Mouse (Mus musculus): ENCODE measurements around the gene Aph1a. TPM values are rescaled to one million over a fixed set of nuclear protein-coding genes. Genes with fewer than 3 reads are reported as not detected.
A peak's percentile ranks its signal among the peaks of the same experiment; 100 is the strongest.
"Not testable (repeated sequence)": the region's sequence is repeated elsewhere in the genome, so short reads cannot be mapped to it uniquely, and the experiment has no call there.

Aph1a gene
- polyA plus RNA-seq, 1 experiment = 17.6 TPM

DNA sequence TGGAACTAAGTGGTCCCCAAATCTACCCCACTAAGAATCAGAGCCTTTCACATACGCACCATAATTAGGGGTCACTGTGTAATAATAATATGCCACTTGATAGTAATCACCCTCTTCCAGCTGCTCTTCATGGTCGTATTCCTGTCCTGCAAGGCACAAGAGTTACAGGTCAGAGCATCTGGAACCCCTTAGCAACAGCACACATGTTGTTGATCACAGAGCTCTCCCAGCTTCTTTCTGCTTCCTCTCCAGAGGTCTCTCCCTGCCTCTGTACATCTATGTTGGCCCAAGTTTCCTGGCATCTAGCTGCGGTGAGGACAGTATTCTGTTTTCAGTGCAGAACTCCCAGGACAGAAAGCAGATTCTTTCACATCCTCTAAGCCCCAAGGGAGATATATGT is 4.1 kb upstream of the Aph1a start:
- Histone ChIP-seq H3K27ac (ENCODE audit: control insufficient read depth, insufficient read depth, low read depth, low read length) (no peak overlapping the region), H3K36me3 (ENCODE audit: control insufficient read depth, insufficient read depth, low read length) (no peaks in the 10 kb centered on the region), H3K4me1 (ENCODE audit: control insufficient read depth, insufficient read depth, low read length) (0 out of 2 replicates have a peak, but pooled peaks cover 2% of the 10 kb centered on the region), H3K4me3 (ENCODE audit: control insufficient read depth, low read depth, low read length) (no peak overlapping the region), H3K27me3 (ENCODE audit: control insufficient read depth, insufficient read depth, low read length) (no peaks in the 10 kb centered on the region)
- no peak for TF ChIP-seq POLR2A (IDR thresholded peaks at IDR 0.05; ENCODE audit: control insufficient read depth, low read depth, low read length)

DNA sequence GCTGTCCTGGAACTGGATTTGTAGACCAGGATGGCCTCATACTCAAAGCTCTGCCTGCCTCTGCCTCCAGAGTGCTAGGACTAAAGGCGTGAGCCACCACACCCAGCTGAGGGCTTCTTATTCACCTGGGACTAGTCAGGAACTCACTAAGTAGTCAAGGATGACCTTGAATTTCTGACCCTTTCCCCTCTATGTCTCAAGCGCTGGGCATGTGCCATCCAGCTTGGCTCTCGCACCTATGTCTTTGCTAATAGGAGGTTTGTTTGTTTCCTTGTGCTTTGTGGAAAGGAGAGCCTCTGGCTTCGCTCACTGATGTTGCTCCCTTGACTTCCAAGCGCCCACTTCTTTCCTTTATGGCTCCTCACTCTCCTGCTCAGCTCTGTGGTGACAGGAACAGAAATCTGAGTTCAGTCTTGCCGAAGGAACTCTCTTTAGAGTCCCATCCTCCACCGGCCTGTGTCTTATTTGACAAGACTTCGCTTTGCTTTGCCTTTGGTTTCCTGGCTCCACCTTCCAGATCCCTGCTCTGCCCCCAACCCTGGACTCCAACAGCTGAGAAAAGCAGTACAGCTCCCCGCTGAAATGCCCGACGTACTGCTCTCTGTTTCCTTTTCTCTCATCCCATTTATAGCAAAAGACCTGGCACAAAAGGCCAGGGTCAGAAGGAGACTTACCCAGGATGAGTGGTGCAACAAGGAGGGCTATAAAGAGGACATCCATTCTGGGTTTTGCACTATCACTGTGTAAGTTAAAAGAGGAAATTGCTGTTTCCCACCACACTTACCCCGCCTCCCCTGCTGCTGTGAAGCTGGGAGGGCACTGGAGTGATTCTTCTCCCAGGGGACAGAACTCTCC is 2.3 kb upstream of the Aph1a start, which contains the start of gene BC028528:
TSS of gene BC028528 (minus strand) at position 795 of the 855 bp plus-strand sequence.
- Histone ChIP-seq H3K27me3 (ENCODE audit: control insufficient read depth, insufficient read depth, low read length) (no peaks in the 10 kb centered on the region), H3K27ac (ENCODE audit: control insufficient read depth, insufficient read depth, low read depth, low read length) (peak within 1 kb of the TSS; percentile 73), H3K4me1 (ENCODE audit: control insufficient read depth, insufficient read depth, low read length) (peaks cover 5% of the 10 kb centered on the region), H3K36me3 (ENCODE audit: control insufficient read depth, insufficient read depth, low read length) (no peaks in the 10 kb centered on the region), H3K4me3 (ENCODE audit: control insufficient read depth, low read depth, low read length) (no peak within 1 kb of the TSS; the same call in none of the 2 replicates)
- TF ChIP-seq POLR2A (IDR thresholded peaks at IDR 0.05; ENCODE audit: control insufficient read depth, low read depth, low read length) (no peak), CTCF (IDR thresholded peaks at IDR 0.05; ENCODE audit: control insufficient read depth, insufficient read depth, insufficient replicate concordance, low read depth, low read length) (no peak)

DNA sequence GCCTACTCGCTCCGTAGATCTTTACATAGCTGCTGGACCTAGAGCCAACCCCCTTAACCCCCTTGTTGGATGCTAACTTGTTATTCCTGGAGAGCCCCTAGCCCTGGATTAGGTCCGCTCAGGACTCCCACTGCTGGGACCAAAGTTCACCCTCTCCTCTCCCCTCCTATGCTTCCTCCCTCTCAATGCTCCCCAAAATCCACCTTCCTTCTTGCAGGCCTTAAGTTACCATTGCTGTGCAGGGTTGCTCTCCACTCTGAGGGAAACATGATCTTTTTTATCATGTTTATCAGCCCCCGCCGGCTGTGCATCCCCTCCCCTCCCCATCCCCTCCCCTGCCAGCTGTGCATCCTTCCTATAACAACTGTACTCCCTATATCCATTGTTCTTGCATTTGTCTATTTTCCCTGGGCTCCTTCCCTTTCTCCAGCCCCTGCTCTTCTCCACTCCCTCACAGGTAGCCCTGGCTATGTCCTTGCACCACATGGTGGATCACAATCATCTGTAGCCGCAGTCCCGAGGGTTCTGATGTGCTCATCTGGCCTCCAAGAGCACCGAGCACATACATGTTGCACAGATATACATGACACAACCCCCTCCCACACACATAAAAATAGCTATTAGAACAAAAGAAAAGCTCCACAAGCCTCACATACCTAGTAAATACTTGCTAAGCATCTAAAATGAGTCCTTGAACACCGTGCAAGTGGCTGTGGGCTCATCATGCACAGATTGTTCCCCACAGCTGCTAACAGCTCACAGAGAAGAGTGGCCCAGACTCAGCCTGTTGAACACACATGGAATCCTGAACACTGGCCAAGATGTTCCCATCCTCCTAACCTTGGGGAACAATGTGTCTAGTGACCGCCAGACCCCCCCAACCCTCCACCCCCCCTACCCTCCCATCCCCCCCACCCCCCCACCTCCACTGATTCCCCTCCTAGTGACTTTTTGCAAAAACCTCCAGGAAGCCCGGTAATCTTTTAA is 1.4 kb upstream of the Aph1a start:
- Histone ChIP-seq H3K4me3 (ENCODE audit: control insufficient read depth, low read depth, low read length) (no peak overlapping the region), H3K27me3 (ENCODE audit: control insufficient read depth, insufficient read depth, low read length) (no peaks in the 10 kb centered on the region), H3K4me1 (ENCODE audit: control insufficient read depth, insufficient read depth, low read length) (peaks cover 5% of the 10 kb centered on the region), H3K27ac (ENCODE audit: control insufficient read depth, insufficient read depth, low read depth, low read length) (peak overlapping the region; percentile 73), H3K36me3 (ENCODE audit: control insufficient read depth, insufficient read depth, low read length) (no peaks in the 10 kb centered on the region)
- no peak for TF ChIP-seq POLR2A (IDR thresholded peaks at IDR 0.05; ENCODE audit: control insufficient read depth, low read depth, low read length)
- no peak for TF ChIP-seq CTCF (IDR thresholded peaks at IDR 0.05; ENCODE audit: control insufficient read depth, insufficient read depth, insufficient replicate concordance, low read depth, low read length)

DNA sequence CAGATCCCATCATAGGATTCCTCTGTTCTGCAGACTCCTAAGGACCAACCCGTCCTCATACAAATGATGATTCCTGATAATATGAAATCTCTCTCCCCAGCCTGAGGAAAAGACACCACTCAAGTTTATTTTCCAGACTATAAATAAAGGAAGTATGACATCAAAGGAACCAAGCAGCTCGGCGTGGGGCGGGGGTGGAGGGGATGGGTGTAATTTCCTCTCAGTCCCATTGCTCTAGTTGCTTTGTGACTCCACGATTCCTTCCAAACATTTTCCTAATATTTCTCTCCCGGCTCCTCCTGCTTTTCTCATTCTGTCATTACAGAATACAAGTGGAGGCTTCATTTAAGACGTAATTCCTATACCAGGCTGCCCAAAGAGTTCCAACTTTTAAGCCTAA is 643 bp upstream of the Aph1a start:
- Histone ChIP-seq H3K27me3 (ENCODE audit: control insufficient read depth, insufficient read depth, low read length) (no peaks in the 10 kb centered on the region), H3K4me1 (ENCODE audit: control insufficient read depth, insufficient read depth, low read length) (peaks cover 5% of the 10 kb centered on the region), H3K4me3 (ENCODE audit: control insufficient read depth, low read depth, low read length) (no peak overlapping the region; the same call in 1 of the 2 replicates), H3K27ac (ENCODE audit: control insufficient read depth, insufficient read depth, low read depth, low read length) (peak overlapping the region; percentile 63; the same call in 1 of the 2 replicates), H3K36me3 (ENCODE audit: control insufficient read depth, insufficient read depth, low read length) (no peaks in the 10 kb centered on the region)
- TF ChIP-seq POLR2A (IDR thresholded peaks at IDR 0.05; ENCODE audit: control insufficient read depth, low read depth, low read length) (no peak), CTCF (IDR thresholded peaks at IDR 0.05; ENCODE audit: control insufficient read depth, insufficient read depth, insufficient replicate concordance, low read depth, low read length) (no peak)

DNA sequence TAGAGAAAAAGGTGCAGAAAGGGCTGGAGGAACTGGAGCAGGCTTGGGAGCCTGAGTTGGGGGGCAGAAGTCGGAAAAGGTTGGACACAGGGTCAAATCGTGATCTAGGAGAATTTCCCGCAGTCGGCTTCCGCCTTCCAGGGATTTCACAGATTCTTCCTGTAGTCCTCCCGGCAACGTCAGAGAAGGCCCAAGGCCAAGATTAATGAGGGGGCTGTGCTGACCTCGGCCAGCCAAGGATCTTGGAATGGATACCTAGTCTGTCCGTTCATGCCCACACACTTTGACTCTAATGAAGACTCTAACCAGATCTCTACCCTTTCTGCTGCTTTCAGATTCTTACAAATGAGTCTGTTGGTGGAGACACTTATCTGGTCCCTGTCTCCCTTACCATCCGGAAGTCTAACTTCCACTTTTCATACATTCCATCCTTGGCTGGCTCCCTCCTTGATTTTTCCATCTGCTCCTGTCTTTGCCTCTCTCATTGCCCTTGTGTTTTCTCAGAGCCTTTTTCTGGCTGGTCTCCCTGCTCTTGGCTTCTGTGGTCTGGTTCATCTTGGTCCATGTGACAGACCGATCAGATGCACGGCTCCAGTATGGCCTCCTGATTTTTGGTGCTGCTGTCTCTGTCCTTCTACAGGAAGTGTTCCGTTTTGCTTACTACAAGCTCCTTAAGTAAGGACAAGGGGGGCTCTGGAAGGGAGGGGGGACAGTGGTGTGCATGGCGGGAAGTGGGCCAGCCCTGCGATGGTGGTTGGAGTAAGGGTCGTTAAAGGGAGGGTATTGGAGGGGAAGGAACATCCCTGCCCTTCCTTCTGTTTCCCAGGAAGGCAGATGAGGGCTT is 770 bp downstream of the Aph1a start:
- no peaks in the 10 kb centered on the region for H3K36me3 ChIP-seq (ENCODE audit: control insufficient read depth, insufficient read depth, low read length)
- H3K27ac ChIP-seq (ENCODE audit: control insufficient read depth, insufficient read depth, low read depth, low read length) = peak overlapping the region; percentile 85
- peaks cover 5% of the 10 kb centered on the region for H3K4me1 ChIP-seq (ENCODE audit: control insufficient read depth, insufficient read depth, low read length)
- peak overlapping the region; percentile 84 for H3K4me3 ChIP-seq (ENCODE audit: control insufficient read depth, low read depth, low read length)
- H3K27me3 ChIP-seq (ENCODE audit: control insufficient read depth, insufficient read depth, low read length) = no peaks in the 10 kb centered on the region
- no peak for TF ChIP-seq CTCF (IDR thresholded peaks at IDR 0.05; ENCODE audit: control insufficient read depth, insufficient read depth, insufficient replicate concordance, low read depth, low read length)
- TF ChIP-seq POLR2A (IDR thresholded peaks at IDR 0.05; ENCODE audit: control insufficient read depth, low read depth, low read length) = no peak

DNA sequence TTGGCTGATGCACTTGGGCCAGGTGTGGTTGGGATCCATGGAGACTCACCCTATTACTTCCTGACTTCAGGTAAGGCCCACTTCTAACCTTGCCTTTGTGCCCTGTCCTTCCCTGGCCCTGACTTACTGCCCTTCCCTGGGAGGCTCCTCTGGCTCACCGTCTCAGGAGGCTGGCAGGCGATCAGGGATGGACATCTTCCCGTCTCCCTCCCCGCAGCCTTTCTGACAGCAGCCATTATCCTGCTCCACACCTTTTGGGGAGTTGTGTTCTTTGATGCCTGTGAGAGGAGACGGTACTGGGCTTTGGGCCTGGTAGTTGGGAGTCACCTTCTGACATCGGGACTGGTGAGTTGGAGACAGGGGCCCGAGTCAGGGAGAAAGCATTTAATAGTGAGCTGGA is 1.7 kb downstream of the Aph1a start:
- H3K4me3 ChIP-seq (ENCODE audit: control insufficient read depth, low read depth, low read length); H3K27ac ChIP-seq (ENCODE audit: control insufficient read depth, insufficient read depth, low read depth, low read length); H3K4me1 ChIP-seq (ENCODE audit: control insufficient read depth, insufficient read depth, low read length); H3K27me3 ChIP-seq (ENCODE audit: control insufficient read depth, insufficient read depth, low read length); H3K36me3 ChIP-seq (ENCODE audit: control insufficient read depth, insufficient read depth, low read length): not testable (repeated sequence)

All from testis, adult 2 months (tissue).